Mouse (Mus musculus) myocyte (in vitro differentiated cells): ENCODE data around the gene Polr3b. TPM values are rescaled to one million over a fixed set of nuclear protein-coding genes. Genes with fewer than 3 reads are reported as not detected.

Experiments
- H3K27me3 ChIP-seq: one replicate; pipeline ENCODE4 v1.6.1; 2011; ENCODE audit not compliant: control insufficient read depth, insufficient read depth, insufficient read length
- H3K36me3 ChIP-seq: one replicate; pipeline ENCODE4 v1.6.1; 2011; ENCODE audit not compliant: control insufficient read depth, insufficient read depth
- H3K4me2 ChIP-seq: one replicate; pipeline ENCODE4 v1.6.1; 2011; ENCODE audit warnings: low read depth, control low read depth
- H3K4me3 ChIP-seq: one replicate; pipeline ENCODE4 v1.5.1; 2011; ENCODE audit warnings: mild to moderate bottlenecking, control low read depth, moderate library complexity
- H3K79me2 ChIP-seq: one replicate; pipeline ENCODE4 v1.6.1; 2011; ENCODE audit not compliant: control insufficient read depth, insufficient read depth
- H3ac ChIP-seq: one replicate; pipeline ENCODE4 v1.6.1; 2011; ENCODE audit not compliant: control insufficient read depth, insufficient read length
- CEBPB ChIP-seq: IDR thresholded peaks from 2 replicates; pipeline ENCODE4 v1.6.1; 2011; ENCODE audit warnings: mild to moderate bottlenecking, moderate library complexity; ENCODE audit not compliant: poor library complexity, insufficient read depth, severe bottlenecking
- E2F4 ChIP-seq: IDR thresholded peaks from one replicate; pipeline ENCODE4 v1.6.1; 2011; ENCODE audit warnings: mild to moderate bottlenecking, control low read depth, moderate library complexity; ENCODE audit not compliant: insufficient read depth
- MAX ChIP-seq: IDR thresholded peaks from one replicate; pipeline ENCODE4 v1.6.1; 2011; ENCODE audit warnings: low read depth, mild to moderate bottlenecking, control low read depth
- MYOD1 ChIP-seq, 3 experiments: IDR thresholded peaks; one replicate each; pipeline ENCODE4 v1.6.1; 2011; ENCODE audit warnings: control low read depth in 2 of 3, low read depth in 2 of 3, mild to moderate bottlenecking in 2 of 3, moderate library complexity in 1 of 3; ENCODE audit not compliant: insufficient read length in 2 of 3, control insufficient read depth in 1 of 3
- MYOG ChIP-seq, 3 experiments: IDR thresholded peaks; one replicate each; pipeline ENCODE4 v1.6.1; 2011; ENCODE audit warnings: control low read depth in 2 of 3, low read depth in 2 of 3, mild to moderate bottlenecking in 2 of 3; ENCODE audit not compliant: insufficient read length in 2 of 3, control insufficient read depth in 1 of 3, insufficient read depth in 1 of 3
- POLR2A ChIP-seq: IDR thresholded peaks from one replicate; pipeline ENCODE4 v1.6.1; 2011; ENCODE audit warnings: low read depth, mild to moderate bottlenecking, control low read depth, moderate library complexity; ENCODE audit not compliant: insufficient read length
- POLR2AphosphoS2 ChIP-seq: IDR thresholded peaks from one replicate; pipeline ENCODE4 v1.6.1; 2011; ENCODE audit warnings: low read depth, control low read depth; ENCODE audit not compliant: insufficient read length
- REST ChIP-seq: IDR thresholded peaks from one replicate; pipeline ENCODE4 v1.6.1; 2011; ENCODE audit warnings: mild to moderate bottlenecking, control low read depth, moderate library complexity; ENCODE audit not compliant: insufficient read depth, insufficient read length
- SRF ChIP-seq: IDR thresholded peaks from one replicate; pipeline ENCODE4 v1.6.1; 2011; ENCODE audit warnings: low read depth; ENCODE audit not compliant: control insufficient read depth, insufficient read length
- TCF12 ChIP-seq: IDR thresholded peaks from one replicate; pipeline ENCODE4 v1.6.1; 2011; ENCODE audit warnings: mild to moderate bottlenecking, control low read depth; ENCODE audit not compliant: poor library complexity, insufficient read depth, severe bottlenecking
- TCF3 ChIP-seq: IDR thresholded peaks from one replicate; pipeline ENCODE4 v1.6.1; 2011; ENCODE audit warnings: low read depth, control low read depth; ENCODE audit not compliant: insufficient read length
- USF1 ChIP-seq: IDR thresholded peaks from one replicate; pipeline ENCODE4 v1.6.1; 2011; ENCODE audit warnings: low read depth, mild to moderate bottlenecking, control low read depth, moderate library complexity
- polyA plus RNA-seq: library from polyadenylated mRNA; unstranded; fragments of >200 nt; fragmentation: generic; extraction: Trizol; gene quantifications from one replicate; pipeline ENCODE4 v1.2.1, GENCODE M21; 2012; ENCODE audit warnings: missing spikeins

Polr3b gene
- polyA plus RNA-seq, 1 experiment: 8.5 TPM

DNA sequence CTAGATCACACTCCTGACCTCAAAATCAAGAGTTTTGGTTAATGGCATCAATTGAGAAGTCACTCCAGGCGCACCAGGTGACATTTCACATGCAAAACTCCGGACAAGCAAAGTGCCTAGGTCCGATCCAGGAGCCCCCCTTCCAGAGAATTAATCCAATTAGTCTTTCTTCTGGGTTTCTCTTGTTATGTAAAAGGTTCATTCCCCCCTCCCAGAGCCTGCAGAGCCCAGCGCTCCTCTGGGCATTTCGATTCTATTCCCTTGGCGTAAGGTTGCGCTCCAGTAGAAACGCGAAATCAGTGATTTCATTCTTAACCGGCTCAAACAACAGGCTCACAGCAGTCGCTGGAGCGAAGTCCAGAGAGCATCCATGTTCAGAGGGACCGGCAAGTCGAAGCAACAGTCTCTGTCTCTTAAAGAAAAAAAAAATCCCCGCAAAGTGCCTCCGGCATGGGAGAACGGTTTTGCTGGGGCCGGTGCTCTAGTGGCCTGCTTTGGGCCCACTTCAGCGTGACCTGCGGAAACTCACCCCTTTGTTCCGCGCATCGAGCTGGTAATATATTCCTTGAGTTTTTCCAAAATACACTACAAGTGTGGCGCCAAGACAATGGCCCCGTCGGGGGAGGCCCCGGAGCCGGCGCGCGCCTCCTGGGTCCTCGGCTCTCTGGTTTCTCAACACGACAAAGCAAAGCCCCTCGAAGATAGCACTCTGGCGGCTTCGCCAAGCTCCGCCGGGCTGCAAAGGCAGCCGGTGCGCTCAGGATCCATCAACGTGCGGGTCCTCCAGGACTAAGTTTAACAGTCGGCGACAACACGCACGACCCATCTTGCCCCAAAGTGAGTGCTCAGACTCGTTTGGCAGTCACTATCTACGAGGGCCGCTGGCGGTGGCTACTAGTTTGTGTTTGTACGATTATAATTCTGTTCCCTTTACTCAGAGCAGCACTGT, 136.7 kb downstream of the Polr3b start:
- no peaks in the 10 kb centered on the region for H3K79me2 ChIP-seq
- H3K4me2 ChIP-seq: no peak overlapping the region
- no peak overlapping the region for H3K4me3 ChIP-seq
- no peaks in the 10 kb centered on the region for H3K36me3 ChIP-seq
- peaks cover 44% of the 10 kb centered on the region for H3K27me3 ChIP-seq
- TF ChIP-seq TCF3: no peak
- TF ChIP-seq TCF12: no peak
- TF ChIP-seq CEBPB: no peak
- no peak for TF ChIP-seq MAX
- H3ac ChIP-seq: no peak overlapping the region

- Histone ChIP-seq H3K79me2 (no peaks in the 10 kb centered on the region), H3ac (no peak overlapping the region), H3K4me2 (no peak overlapping the region), H3K36me3 (no peaks in the 10 kb centered on the region), H3K27me3 (peaks cover 46% of the 10 kb centered on the region), H3K4me3 (no peak overlapping the region)
- TF ChIP-seq TCF3 (no peak), SRF (no peak), MYOG (IDR thresholded peaks at IDR 0.05; ENCODE audit: control insufficient read depth in 1 of 3, insufficient read depth in 1 of 3, insufficient read length in 2 of 3, low read depth in 2 of 3) (no peak), MYOD1 (IDR thresholded peaks at IDR 0.05; ENCODE audit: control insufficient read depth in 1 of 3, insufficient read length in 2 of 3, low read depth in 2 of 3) (no peak), USF1 (no peak), CEBPB (no peak), POLR2A (no peak), TCF12 (no peak), REST (no peak), E2F4 (no peak), MAX (no peak), POLR2AphosphoS2 (no peak)
These were observed 137.5 kb downstream of the Polr3b start for GRCm38 (mm10) chr10:84759511-84760117.

DNA sequence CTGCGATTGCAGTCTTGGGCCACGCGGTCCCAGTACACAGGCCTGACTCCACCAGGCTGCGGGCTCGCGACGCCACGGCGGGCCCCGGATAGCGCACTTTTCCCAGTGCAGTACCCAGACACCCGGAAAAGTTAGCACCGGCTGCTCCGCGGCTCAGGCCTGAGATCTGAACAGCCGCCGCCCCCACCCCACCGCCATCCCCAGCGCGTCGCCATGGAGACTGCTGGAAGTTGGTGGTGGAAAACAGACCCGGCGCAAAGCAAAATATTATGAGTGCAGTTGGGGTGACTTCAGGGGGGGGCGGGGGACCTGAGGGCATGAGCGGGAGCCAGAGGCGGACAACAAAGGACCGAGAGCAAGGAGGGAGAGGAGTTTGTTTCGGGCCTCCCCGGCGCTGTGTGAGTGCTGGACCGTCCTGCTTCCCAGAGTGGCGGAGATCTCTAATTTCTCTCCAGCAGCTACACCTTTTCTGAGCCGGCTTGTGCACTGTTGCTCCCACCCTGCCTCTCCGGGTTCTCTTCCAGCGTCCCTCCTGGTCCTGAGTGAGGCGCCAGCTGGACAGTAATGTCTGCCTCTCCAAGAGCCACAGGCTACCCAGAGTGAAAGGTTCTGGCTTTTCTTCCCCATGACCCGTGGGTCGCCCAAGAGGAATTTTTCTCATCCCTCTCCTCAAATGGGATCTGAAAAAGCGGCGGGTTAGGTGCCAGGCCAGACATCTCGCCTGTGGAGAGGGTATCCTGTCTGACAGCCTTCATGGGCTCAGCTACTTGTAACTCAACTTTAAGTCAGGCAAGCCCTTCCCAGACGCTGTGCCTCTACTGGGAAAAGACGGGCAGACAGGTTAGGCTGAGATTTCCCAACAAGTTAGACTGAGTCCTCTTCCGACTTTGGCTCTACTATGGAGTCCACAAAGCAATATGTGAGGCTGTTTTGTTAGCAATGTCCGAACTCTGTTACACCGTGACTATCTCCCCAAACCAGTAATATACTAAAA, 138.3 kb downstream of the Polr3b start:
- Histone ChIP-seq H3ac (no peak overlapping the region), H3K4me3 (no peak overlapping the region), H3K4me2 (no peak overlapping the region), H3K36me3 (no peaks in the 10 kb centered on the region), H3K79me2 (no peaks in the 10 kb centered on the region), H3K27me3 (peaks cover 38% of the 10 kb centered on the region)
- TF ChIP-seq TCF12 (no peak), TCF3 (no peak), POLR2A (no peak), USF1 (no peak), POLR2AphosphoS2 (no peak), MAX (no peak), SRF (no peak), REST (no peak), E2F4 (no peak), MYOG (IDR thresholded peaks at IDR 0.05; ENCODE audit: control insufficient read depth in 1 of 3, insufficient read depth in 1 of 3, insufficient read length in 2 of 3, low read depth in 2 of 3) (no peak)

GRCm38 (mm10) chr10:84768766-84769165, 146.7 kb downstream of the Polr3b start:
- Histone ChIP-seq H3K79me2 (no peaks in the 10 kb centered on the region), H3K36me3 (no peaks in the 10 kb centered on the region), H3ac (no peak overlapping the region), H3K27me3 (peaks cover 14% of the 10 kb centered on the region), H3K4me3 (no peak overlapping the region), H3K4me2 (no peak overlapping the region)
- TF ChIP-seq TCF12 (no peak), CEBPB (no peak), POLR2AphosphoS2 (no peak), MYOG (IDR thresholded peaks at IDR 0.05; ENCODE audit: control insufficient read depth in 1 of 3, insufficient read depth in 1 of 3, insufficient read length in 2 of 3, low read depth in 2 of 3) (no peak), REST (no peak), E2F4 (no peak), MYOD1 (IDR thresholded peaks at IDR 0.05; ENCODE audit: control insufficient read depth in 1 of 3, insufficient read length in 2 of 3, low read depth in 2 of 3) (no peak), USF1 (no peak), MAX (no peak), TCF3 (no peak), POLR2A (no peak), SRF (no peak)
